ENCODE assay signal across 19 mouse cellular contexts in genomic region chr2:38851797-38852196, GRCm38 (mm10).
DNase-seq lines count a peak whose midpoint lies in the region; TF ChIP-seq lines count a peak whose summit lies in the region.
"Had no signal": no experiment of that assay in that cellular context is flagged by ENCODE, and none has a peak within 500 bp of the region (broad histone marks: within the 10 kb centered on the region; RNA-seq: fewer than 3 reads in every experiment).

No protein-coding gene starts in this region.

- H3K36me3 ChIP-seq in thymus, adult 2 months (ENCODE audit: control insufficient read depth, insufficient read depth, low read length): no peaks in the 10 kb centered on the region
- H3K36me3 ChIP-seq in ES-E14 (ENCODE audit: control insufficient read depth, insufficient read depth, low read length, poor library complexity, severe bottlenecking): no peaks in the 10 kb centered on the region
- H3K36me3 ChIP-seq in myocyte (ENCODE audit: control insufficient read depth, insufficient read depth): peaks cover 4% of the 10 kb centered on the region

- H3K4me2 ChIP-seq in myocyte (ENCODE audit: low read depth): no peak overlapping the region
- H3K4me2 ChIP-seq: embryonic facial prominence, embryonic 15.5 days; heart, embryonic 12.5 days; hindbrain, embryonic 15.5 days had no signal

- no peak overlapping the region for H3K4me3 ChIP-seq in thymus, adult 2 months (ENCODE audit: control insufficient read depth, insufficient read depth, low read length)
- H3K4me3 ChIP-seq in ES-E14 (ENCODE audit: insufficient read depth in 1 of 2, low read depth in 1 of 2, low read length in 2 of 2, poor library complexity in 1 of 2, severe bottlenecking in 1 of 2) (no peak overlapping the region), myocyte (no peak overlapping the region)
- H3K4me3 ChIP-seq: embryonic facial prominence, embryonic 15.5 days; erythroblast, embryonic 14.5 days; forebrain, embryonic 10.5 days; heart, adult 2 months; heart, embryonic 12.5 days; hindbrain, embryonic 15.5 days had no signal

- H3K79me2 ChIP-seq in myocyte (ENCODE audit: control insufficient read depth, insufficient read depth): peaks cover 10% of the 10 kb centered on the region

- intact Hi-C loops in left cerebral cortex, postnatal 10 days (cut with DNase I): no loop called here

- TF ChIP-seq POLR2A in thymus, adult 2 months (IDR thresholded peaks at IDR 0.05; ENCODE audit: control insufficient read depth, extremely low read depth, insufficient read depth, low read length, poor library complexity): no peak
- TF ChIP-seq POLR2A in myocyte (IDR thresholded peaks at IDR 0.05; ENCODE audit: insufficient read length, low read depth): no peak

- no peak overlapping the region for H3K9ac ChIP-seq in ES-E14 (ENCODE audit: insufficient read depth, low read depth, low read length, poor library complexity, severe bottlenecking)
- H3K9ac ChIP-seq: embryonic facial prominence, embryonic 15.5 days; heart, embryonic 12.5 days; hindbrain, embryonic 15.5 days had no signal

- H3K9me3 ChIP-seq in ES-E14 (ENCODE audit: control insufficient read depth, insufficient read depth, low read depth, low read length): no peaks in the 10 kb centered on the region
- H3K9me3 ChIP-seq: embryonic facial prominence, embryonic 15.5 days; forebrain, embryonic 10.5 days; heart, embryonic 12.5 days; hindbrain, embryonic 15.5 days had no signal

- H3ac ChIP-seq in myocyte (ENCODE audit: control insufficient read depth, insufficient read length): no peak overlapping the region

- no peaks in the 10 kb centered on the region for H3K4me1 ChIP-seq in thymus, adult 2 months (replicated peaks; ENCODE audit: control insufficient read depth, insufficient read depth, low read length)
- H3K4me1 ChIP-seq in ES-E14 (ENCODE audit: control insufficient read depth in 2 of 2, insufficient read depth in 2 of 2, low read length in 2 of 2, poor library complexity in 1 of 2): peaks cover 2 to 5% of the 10 kb centered on the region in 2 experiments
- H3K4me1 ChIP-seq: embryonic facial prominence, embryonic 15.5 days; forebrain, embryonic 10.5 days; heart, embryonic 12.5 days; hindbrain, embryonic 15.5 days had no signal

- no peak overlapping the region for H3K27ac ChIP-seq in thymus, adult 2 months (ENCODE audit: control insufficient read depth, insufficient read depth, low read length)
- no peak overlapping the region for H3K27ac ChIP-seq in ES-E14 (ENCODE audit: insufficient read depth, low read depth, low read length, poor library complexity, severe bottlenecking)
- H3K27ac ChIP-seq: embryonic facial prominence, embryonic 15.5 days; forebrain, embryonic 10.5 days; heart, adult 2 months; hindbrain, embryonic 15.5 days had no signal

- in situ Hi-C loops in ES-E14 (cut with MboI; ENCODE audit: low sequenced_read_pairs in 2 of 2, unreplicated experiment in 2 of 2): no loop called here

- H3K27me3 ChIP-seq in thymus, adult 2 months (ENCODE audit: control insufficient read depth, insufficient read depth, low read length): no peaks in the 10 kb centered on the region
- H3K27me3 ChIP-seq in myocyte (ENCODE audit: control insufficient read depth, insufficient read depth, insufficient read length): no peaks in the 10 kb centered on the region
- H3K27me3 ChIP-seq: embryonic facial prominence, embryonic 15.5 days; heart, embryonic 12.5 days; hindbrain, embryonic 15.5 days had no signal

- DNase-seq in thymus, adult 2 months: peak; percentile 3
- DNase-seq in thymus, postnatal 10 days (ENCODE audit: low spot score in 2 of 2): no peak
- DNase-seq in 416B (ENCODE audit: low read depth) (peak; percentile 31), ES-E14 (ENCODE audit: low read depth, low spot score) (no peak)
- DNase-seq in frontal cortex, postnatal 14 days (ENCODE audit: low spot score in 2 of 2): no peak
- DNase-seq in left cerebral cortex, postnatal 10 days (ENCODE audit: extremely low spot score in 1 of 2, low spot score in 2 of 2): no peak
- DNase-seq: adrenal gland, adult 2 months; adrenal gland, postnatal 25 days; cerebellum, adult 2 months; cerebellum, postnatal 10 days; gastrocnemius, postnatal 14 days; heart, adult 2 months; heart, postnatal 36 days had no signal

- WGBS in thymus, adult 2 months: 15% methylated on average over 1 of the region's 1 CpGs

- no peak for TF ChIP-seq CTCF in thymus, adult 2 months (IDR thresholded peaks at IDR 0.05; ENCODE audit: borderline replicate concordance, control insufficient read depth, extremely low read depth, insufficient read depth, low read length, poor library complexity)

TF ChIP-seq in ES-E14, 5 proteins besides CTCF, POLR2A, EP300 and RAD21:
- TF ChIP-seq ZC3H11A (IDR thresholded peaks at IDR 0.05; ENCODE audit: borderline replicate concordance, low read depth, low read length) (no peak), MAFK (IDR thresholded peaks at IDR 0.05; ENCODE audit: insufficient read depth, low read depth, low read length) (peak; percentile 68), CHD2 (IDR thresholded peaks at IDR 0.05; ENCODE audit: low read depth, low read length) (no peak), HCFC1 (IDR thresholded peaks at IDR 0.05; ENCODE audit: borderline replicate concordance, insufficient read depth, low read length) (no peak)
TF ChIP-seq in ES-E14: peak in this region for 1.

TF ChIP-seq in myocyte, 11 proteins besides CTCF, POLR2A, EP300 and RAD21:
- no peak for TF ChIP-seq USF1 (IDR thresholded peaks at IDR 0.05; ENCODE audit: low read depth)
- TF ChIP-seq CEBPB (IDR thresholded peaks at IDR 0.05; ENCODE audit: insufficient read depth, poor library complexity, severe bottlenecking): no peak
- no peak for TF ChIP-seq MAX (IDR thresholded peaks at IDR 0.05; ENCODE audit: low read depth)
- TF ChIP-seq SRF (IDR thresholded peaks at IDR 0.05; ENCODE audit: control insufficient read depth, insufficient read length, low read depth): no peak
- peak in 2 of 3 experiments; percentile 2 to 4 for TF ChIP-seq MYOD1 (IDR thresholded peaks at IDR 0.05; ENCODE audit: control insufficient read depth in 1 of 3, insufficient read length in 2 of 3, low read depth in 2 of 3)
- no peak for TF ChIP-seq REST (IDR thresholded peaks at IDR 0.05; ENCODE audit: insufficient read depth, insufficient read length)
- TF ChIP-seq POLR2AphosphoS2 (IDR thresholded peaks at IDR 0.05; ENCODE audit: insufficient read length, low read depth): no peak

Comparison
In these comparisons a context has a peak if more than half of its experiments do, and no peak if none do; other contexts are left out.
1. DNase-seq: peak in thymus, adult 2 months (single experiment) and 416B (single experiment); none in thymus, postnatal 10 days (0 of 2), ES-E14 (single experiment), frontal cortex, postnatal 14 days (0 of 2) and left cerebral cortex, postnatal 10 days (0 of 2).